Mouse (Mus musculus): ENCODE data around the gene Ggact. TPM values are rescaled to one million over a fixed set of nuclear protein-coding genes. Genes with fewer than 3 reads are reported as not detected.

Gene Ggact
- total RNA-seq, 1 experiment: 13.6 TPM

DNA sequence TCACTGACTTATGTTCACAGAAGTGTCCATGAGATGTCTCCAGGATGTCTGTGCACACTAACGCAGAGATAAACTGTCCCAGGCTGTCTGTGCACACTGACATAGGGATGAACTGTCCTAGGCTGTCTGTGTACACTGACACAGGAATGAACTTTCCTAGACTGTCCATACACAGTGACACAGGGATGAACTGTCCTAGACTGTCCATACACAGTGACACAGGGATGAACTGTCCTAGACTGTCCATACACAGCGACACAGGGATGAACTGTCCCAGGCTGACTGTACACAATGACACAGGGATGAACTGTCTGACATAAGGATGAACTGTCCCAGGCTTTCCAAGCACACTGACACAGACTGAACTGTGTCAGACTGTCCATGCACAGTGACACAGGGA, 88.1 kb downstream of the Ggact start:
- Histone ChIP-seq H3K4me1 (ENCODE audit: control insufficient read depth in 2 of 2, insufficient read depth in 2 of 2, low read length in 2 of 2, poor library complexity in 1 of 2) (no peaks in the 10 kb centered on the region), H3K36me3 (ENCODE audit: control insufficient read depth, insufficient read depth, low read length, poor library complexity, severe bottlenecking) (no peaks in the 10 kb centered on the region), H3K9me3 (ENCODE audit: control insufficient read depth, insufficient read depth, low read depth, low read length) (no peaks in the 10 kb centered on the region), H3K27ac (ENCODE audit: insufficient read depth, low read depth, low read length, poor library complexity, severe bottlenecking) (no peak overlapping the region), H3K9ac (ENCODE audit: insufficient read depth, low read depth, low read length, poor library complexity, severe bottlenecking) (no peak overlapping the region), H3K4me3 (ENCODE audit: insufficient read depth in 1 of 2, low read depth in 1 of 2, low read length in 2 of 2, poor library complexity in 1 of 2, severe bottlenecking in 1 of 2) (no peak overlapping the region)
- in situ Hi-C loops (cut with MboI; ENCODE audit: low sequenced_read_pairs in 2 of 2, unreplicated experiment in 2 of 2): no loop called here
- TF ChIP-seq CHD2 (IDR thresholded peaks at IDR 0.05; ENCODE audit: low read depth, low read length) (no peak), ZC3H11A (IDR thresholded peaks at IDR 0.05; ENCODE audit: borderline replicate concordance, low read depth, low read length) (no peak), MAFK (IDR thresholded peaks at IDR 0.05; ENCODE audit: insufficient read depth, low read depth, low read length) (no peak), ZNF384 (IDR thresholded peaks at IDR 0.05; ENCODE audit: low read depth, low read length) (no peak), HCFC1 (IDR thresholded peaks at IDR 0.05; ENCODE audit: borderline replicate concordance, insufficient read depth, low read length) (no peak)
- no peak for DNase-seq (ENCODE audit: low read depth, low spot score)

DNA sequence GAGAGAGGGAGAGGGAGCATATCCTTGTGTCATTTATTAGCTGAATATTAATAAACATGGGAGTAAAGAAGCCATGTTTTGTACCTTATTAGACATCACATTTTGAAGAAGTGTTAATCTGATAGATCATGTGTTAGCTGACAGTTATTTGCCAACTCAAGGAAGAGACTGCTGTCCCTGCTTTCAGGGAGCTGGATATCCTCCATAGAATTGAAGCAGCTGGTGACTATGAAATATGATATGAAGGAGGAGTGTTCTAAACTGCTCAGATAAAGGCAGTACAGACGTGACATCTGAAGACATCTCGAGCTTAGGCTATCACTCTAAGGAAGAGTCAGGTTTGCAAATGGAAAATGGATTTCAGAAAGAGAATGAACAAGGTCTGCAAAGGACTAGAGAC, 89.8 kb downstream of the Ggact start:
- no peak overlapping the region for H3K9ac ChIP-seq (ENCODE audit: insufficient read depth, low read depth, low read length, poor library complexity, severe bottlenecking)
- H3K36me3 ChIP-seq (ENCODE audit: control insufficient read depth, insufficient read depth, low read length, poor library complexity, severe bottlenecking): no peaks in the 10 kb centered on the region
- no peak for TF ChIP-seq CHD2 (IDR thresholded peaks at IDR 0.05; ENCODE audit: low read depth, low read length)
- no peak for TF ChIP-seq MAFK (IDR thresholded peaks at IDR 0.05; ENCODE audit: insufficient read depth, low read depth, low read length)
- no peak for TF ChIP-seq ZC3H11A (IDR thresholded peaks at IDR 0.05; ENCODE audit: borderline replicate concordance, low read depth, low read length)
- no peak for TF ChIP-seq ZNF384 (IDR thresholded peaks at IDR 0.05; ENCODE audit: low read depth, low read length)
- no peak for TF ChIP-seq HCFC1 (IDR thresholded peaks at IDR 0.05; ENCODE audit: borderline replicate concordance, insufficient read depth, low read length)
- no peaks in the 10 kb centered on the region for H3K9me3 ChIP-seq (ENCODE audit: control insufficient read depth, insufficient read depth, low read depth, low read length)
- DNase-seq (ENCODE audit: low read depth, low spot score): no peak
- H3K4me1 ChIP-seq (ENCODE audit: control insufficient read depth in 2 of 2, insufficient read depth in 2 of 2, low read length in 2 of 2, poor library complexity in 1 of 2): no peaks in the 10 kb centered on the region
- no peak overlapping the region for H3K4me3 ChIP-seq (ENCODE audit: insufficient read depth in 1 of 2, low read depth in 1 of 2, low read length in 2 of 2, poor library complexity in 1 of 2, severe bottlenecking in 1 of 2)
- H3K27ac ChIP-seq (ENCODE audit: insufficient read depth, low read depth, low read length, poor library complexity, severe bottlenecking): no peak overlapping the region
- in situ Hi-C loops (cut with MboI; ENCODE audit: low sequenced_read_pairs in 2 of 2, unreplicated experiment in 2 of 2): no loop called here

DNA sequence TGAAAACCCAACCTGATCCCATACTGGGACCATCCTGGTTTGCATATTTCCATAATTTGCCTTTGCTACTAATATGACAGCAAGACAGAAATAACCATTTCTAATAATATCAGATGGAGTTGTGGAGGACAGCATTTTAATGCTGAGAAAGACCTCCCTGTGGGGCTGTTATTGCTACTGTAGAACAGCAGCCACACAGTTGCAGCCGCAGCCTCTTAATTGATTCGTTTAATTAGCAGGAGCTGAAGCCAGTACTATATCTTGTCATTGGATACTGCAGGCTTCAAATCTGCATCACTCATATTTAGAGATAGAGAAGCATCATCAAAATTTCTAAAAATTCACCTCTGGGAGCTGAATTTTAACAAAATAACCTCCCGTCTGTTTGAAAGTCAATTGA, 92.6 kb downstream of the Ggact start:
- no peaks in the 10 kb centered on the region for H3K9me3 ChIP-seq (ENCODE audit: control insufficient read depth, insufficient read depth, low read depth, low read length)
- H3K4me1 ChIP-seq (ENCODE audit: control insufficient read depth in 2 of 2, insufficient read depth in 2 of 2, low read length in 2 of 2, poor library complexity in 1 of 2): no peaks in the 10 kb centered on the region
- H3K9ac ChIP-seq (ENCODE audit: insufficient read depth, low read depth, low read length, poor library complexity, severe bottlenecking): no peak overlapping the region
- TF ChIP-seq ZC3H11A (IDR thresholded peaks at IDR 0.05; ENCODE audit: borderline replicate concordance, low read depth, low read length) (no peak), ZNF384 (IDR thresholded peaks at IDR 0.05; ENCODE audit: low read depth, low read length) (no peak), MAFK (IDR thresholded peaks at IDR 0.05; ENCODE audit: insufficient read depth, low read depth, low read length) (no peak), CHD2 (IDR thresholded peaks at IDR 0.05; ENCODE audit: low read depth, low read length) (no peak), HCFC1 (IDR thresholded peaks at IDR 0.05; ENCODE audit: borderline replicate concordance, insufficient read depth, low read length) (no peak)
- H3K36me3 ChIP-seq (ENCODE audit: control insufficient read depth, insufficient read depth, low read length, poor library complexity, severe bottlenecking): no peaks in the 10 kb centered on the region
- H3K4me3 ChIP-seq (ENCODE audit: insufficient read depth in 1 of 2, low read depth in 1 of 2, low read length in 2 of 2, poor library complexity in 1 of 2, severe bottlenecking in 1 of 2): no peak overlapping the region
- no peak overlapping the region for H3K27ac ChIP-seq (ENCODE audit: insufficient read depth, low read depth, low read length, poor library complexity, severe bottlenecking)
- DNase-seq (ENCODE audit: low read depth, low spot score): no peak
- in situ Hi-C loops (cut with MboI; ENCODE audit: low sequenced_read_pairs in 2 of 2, unreplicated experiment in 2 of 2): no loop called here

DNA sequence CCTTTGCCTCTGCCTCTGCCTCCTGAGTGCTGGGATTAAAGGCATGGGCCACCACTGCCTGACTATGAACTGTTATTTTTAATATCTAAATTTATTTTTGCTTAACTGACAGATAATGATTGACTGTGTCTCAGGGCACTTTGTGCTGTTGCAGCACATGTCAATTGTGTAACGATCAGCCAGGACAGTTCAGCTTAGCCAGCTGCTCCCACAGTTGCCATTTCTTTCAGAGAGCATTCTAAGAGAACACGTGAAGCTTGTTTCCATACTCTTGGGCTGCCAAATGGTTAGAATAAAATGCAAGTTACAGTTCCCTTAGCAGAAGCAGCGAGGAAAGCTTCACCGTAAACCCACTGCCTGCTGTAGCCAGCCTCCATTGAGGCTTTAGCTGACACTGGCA, 113.3 kb downstream of the Ggact start:
- no peak overlapping the region for H3K4me3 ChIP-seq (ENCODE audit: insufficient read depth in 1 of 2, low read depth in 1 of 2, low read length in 2 of 2, poor library complexity in 1 of 2, severe bottlenecking in 1 of 2)
- in situ Hi-C loops (cut with MboI; ENCODE audit: low sequenced_read_pairs in 2 of 2, unreplicated experiment in 2 of 2): no loop called here
- no peak for TF ChIP-seq MAFK (IDR thresholded peaks at IDR 0.05; ENCODE audit: insufficient read depth, low read depth, low read length)
- TF ChIP-seq HCFC1 (IDR thresholded peaks at IDR 0.05; ENCODE audit: borderline replicate concordance, insufficient read depth, low read length): no peak
- TF ChIP-seq ZNF384 (IDR thresholded peaks at IDR 0.05; ENCODE audit: low read depth, low read length): no peak
- no peak for TF ChIP-seq CHD2 (IDR thresholded peaks at IDR 0.05; ENCODE audit: low read depth, low read length)
- TF ChIP-seq ZC3H11A (IDR thresholded peaks at IDR 0.05; ENCODE audit: borderline replicate concordance, low read depth, low read length): no peak

DNA sequence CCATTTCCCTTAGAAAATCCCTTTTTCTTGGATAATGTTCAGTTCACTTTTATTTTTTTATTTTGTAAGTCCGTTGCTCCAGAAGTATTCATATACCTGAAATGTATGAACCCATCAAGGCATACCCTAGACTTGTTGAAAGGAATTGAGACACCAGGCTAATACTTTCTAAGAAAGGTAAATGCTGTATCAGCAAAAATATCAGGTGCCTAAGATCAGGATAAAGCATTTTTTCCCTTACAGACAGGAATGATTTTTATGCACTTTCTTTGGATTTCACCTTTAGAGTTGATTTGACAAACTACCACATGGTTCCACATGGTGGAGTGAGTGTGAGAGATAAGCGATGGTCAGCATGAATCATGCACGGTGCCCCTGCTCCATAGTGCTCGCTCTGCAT, 120.2 kb downstream of the Ggact start:
- no peaks in the 10 kb centered on the region for H3K36me3 ChIP-seq (ENCODE audit: control insufficient read depth, insufficient read depth, low read length, poor library complexity, severe bottlenecking)
- no peak overlapping the region for H3K27ac ChIP-seq (ENCODE audit: insufficient read depth, low read depth, low read length, poor library complexity, severe bottlenecking)
- H3K4me1 ChIP-seq (ENCODE audit: control insufficient read depth in 2 of 2, insufficient read depth in 2 of 2, low read length in 2 of 2, poor library complexity in 1 of 2): no peaks in the 10 kb centered on the region; a peak in 1 of 4 replicates
- no peak for DNase-seq (ENCODE audit: low read depth, low spot score)
- no peak overlapping the region for H3K9ac ChIP-seq (ENCODE audit: insufficient read depth, low read depth, low read length, poor library complexity, severe bottlenecking)
- H3K4me3 ChIP-seq (ENCODE audit: insufficient read depth in 1 of 2, low read depth in 1 of 2, low read length in 2 of 2, poor library complexity in 1 of 2, severe bottlenecking in 1 of 2): no peak overlapping the region
- no peaks in the 10 kb centered on the region for H3K9me3 ChIP-seq (ENCODE audit: control insufficient read depth, insufficient read depth, low read depth, low read length)
- in situ Hi-C loops (cut with MboI; ENCODE audit: low sequenced_read_pairs in 2 of 2, unreplicated experiment in 2 of 2): no loop called here
- TF ChIP-seq CHD2 (IDR thresholded peaks at IDR 0.05; ENCODE audit: low read depth, low read length): no peak
- peak; percentile 83 for TF ChIP-seq MAFK (IDR thresholded peaks at IDR 0.05; ENCODE audit: insufficient read depth, low read depth, low read length)
- no peak for TF ChIP-seq ZC3H11A (IDR thresholded peaks at IDR 0.05; ENCODE audit: borderline replicate concordance, low read depth, low read length)
- TF ChIP-seq ZNF384 (IDR thresholded peaks at IDR 0.05; ENCODE audit: low read depth, low read length): no peak

More for the DNA sequence above, 113.3 kb downstream of the Ggact start:
- H3K36me3 ChIP-seq (ENCODE audit: control insufficient read depth, insufficient read depth, low read length, poor library complexity, severe bottlenecking): no peaks in the 10 kb centered on the region
- no peak overlapping the region for H3K27ac ChIP-seq (ENCODE audit: insufficient read depth, low read depth, low read length, poor library complexity, severe bottlenecking)
- H3K9ac ChIP-seq (ENCODE audit: insufficient read depth, low read depth, low read length, poor library complexity, severe bottlenecking): no peak overlapping the region
- H3K4me1 ChIP-seq (ENCODE audit: control insufficient read depth in 2 of 2, insufficient read depth in 2 of 2, low read length in 2 of 2, poor library complexity in 1 of 2): no peaks in the 10 kb centered on the region
- H3K9me3 ChIP-seq (ENCODE audit: control insufficient read depth, insufficient read depth, low read depth, low read length): no peaks in the 10 kb centered on the region
- no peak for DNase-seq (ENCODE audit: low read depth, low spot score)

Data from ES-E14 (cell line).